Mouse (Mus musculus): ENCODE data around the gene 2900026A02Rik.

DNA sequence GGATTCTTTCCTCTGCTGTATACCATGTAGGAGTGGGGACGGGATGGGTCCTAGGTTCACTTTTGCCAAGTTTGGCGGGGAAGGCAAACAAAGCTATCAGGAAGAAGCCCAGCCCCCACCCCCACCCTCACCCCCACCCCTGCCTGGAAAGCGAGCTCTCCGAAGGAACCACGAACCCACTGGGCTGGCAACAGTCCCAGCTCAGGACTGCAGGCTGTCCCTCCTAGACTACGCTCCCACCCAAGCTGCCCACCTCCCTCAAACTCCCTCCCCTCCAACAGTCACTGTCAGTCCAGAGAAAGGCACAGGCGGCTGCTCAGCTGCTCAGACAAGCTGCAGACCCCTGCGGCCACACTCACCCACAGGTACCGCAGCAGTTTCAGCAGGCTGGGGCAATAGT, 58.3 kb downstream of the 2900026A02Rik start:
- TF ChIP-seq POLR2A (IDR thresholded peaks at IDR 0.05; ENCODE audit: control insufficient read depth, low read depth, low read length) (no peak), CTCF (IDR thresholded peaks at IDR 0.05; ENCODE audit: control insufficient read depth, insufficient read depth, insufficient replicate concordance, low read depth, low read length) (no peak)

Measured in testis, adult 2 months (tissue).